ENCODE assay signal across 19 mouse cellular contexts in genomic region chr17:85461577-85461976, GRCm38 (mm10).
"Had no signal": no experiment of that assay in that cellular context is flagged by ENCODE, and none has a peak within 500 bp of the region (broad histone marks: within the 10 kb centered on the region; RNA-seq: fewer than 3 reads in every experiment).

No protein-coding gene starts in this region.

- H3K4me3 ChIP-seq: midbrain, embryonic 10.5 days; midbrain, embryonic 12.5 days; myocyte; neural tube, embryonic 13.5 days; neural tube, embryonic 15.5 days had no signal

- H3K36me3 ChIP-seq: midbrain, embryonic 10.5 days; midbrain, embryonic 12.5 days; neural tube, embryonic 13.5 days; neural tube, embryonic 15.5 days had no signal

- H3K9ac ChIP-seq: liver, embryonic 14.5 days; lung, embryonic 14.5 days; midbrain, embryonic 12.5 days; neural tube, embryonic 13.5 days; neural tube, embryonic 15.5 days had no signal

- H3K9me3 ChIP-seq: midbrain, embryonic 10.5 days; midbrain, embryonic 12.5 days; neural tube, embryonic 13.5 days; neural tube, embryonic 15.5 days had no signal

- DNase-seq: lung, adult 18-20 months; lung, embryonic 14.5 days; lung, postnatal 10 days; lung, postnatal 4 days; midbrain, embryonic 14.5 days; right cerebral cortex, adult 18-20 months; right cerebral cortex, postnatal 25 days; right cerebral cortex, postnatal 4 days; spleen, adult 18-20 months; thymus, adult 18-20 months; thymus, postnatal 25 days; thymus, postnatal 4 days had no signal

- ATAC-seq: midbrain, embryonic 16.5 days had no signal

- H3K4me2 ChIP-seq: lung, embryonic 14.5 days; midbrain, embryonic 12.5 days; neural tube, embryonic 13.5 days; neural tube, embryonic 15.5 days had no signal

- H3K27ac ChIP-seq: liver, embryonic 14.5 days; midbrain, embryonic 10.5 days; midbrain, embryonic 12.5 days; neural tube, embryonic 13.5 days; neural tube, embryonic 15.5 days had no signal
